Mouse (Mus musculus): Measurements from ENCODE around the gene Zfp788.
"Not testable (repeated sequence)": the region's sequence is repeated elsewhere in the genome, so short reads cannot be mapped to it uniquely, and the experiment has no call there.

Zfp788 gene

GRCm38 (mm10) chr7:41632409-41633220, at the start of gene Zfp788:
Gene Zfp788, plus strand, starts transcription at chr7:41633203.
- peak; percentile 98 for DNase-seq (ENCODE audit: inconsistent ontology term)

- DNase-seq (ENCODE audit: inconsistent ontology term), result not testable (repeated sequence)
These were observed 45.2 kb upstream of the Zfp788 start for GRCm38 (mm10) chr7:41587831-41588230.

- DNase-seq (ENCODE audit: inconsistent ontology term), result no peak
These were observed 34.4 kb upstream of the Zfp788 start for GRCm38 (mm10) chr7:41598615-41599014.

GRCm38 (mm10) chr7:41599034-41599813, 33.8 kb upstream of the Zfp788 start, which contains the start of gene 2610021A01Rik:
Gene 2610021A01Rik, plus strand, starts transcription at chr7:41599230.
- DNase-seq (ENCODE audit: inconsistent ontology term), result peak; percentile 96

- peak; percentile 17 for DNase-seq (ENCODE audit: inconsistent ontology term)
These were observed 33.0 kb upstream of the Zfp788 start for GRCm38 (mm10) chr7:41599932-41600548.

- DNase-seq (ENCODE audit: inconsistent ontology term), result no peak
These were observed 21.3 kb upstream of the Zfp788 start for GRCm38 (mm10) chr7:41611654-41612053.

GRCm38 (mm10) chr7:41616241-41616640, 16.8 kb upstream of the Zfp788 start:
- DNase-seq (ENCODE audit: inconsistent ontology term), result not testable (repeated sequence)

- peak; percentile 96 for DNase-seq (ENCODE audit: inconsistent ontology term)
These were observed 400 bp downstream of the Zfp788 start for GRCm38 (mm10) chr7:41633221-41633984.

- not testable (repeated sequence) for DNase-seq (ENCODE audit: inconsistent ontology term)
These were observed 41.3 kb downstream of the Zfp788 start for GRCm38 (mm10) chr7:41674326-41674725.
